Mouse (Mus musculus) hindbrain, embryonic 12.5 days (tissue): ENCODE results near the gene Etl4. TPM values are rescaled to one million over a fixed set of nuclear protein-coding genes. Genes with fewer than 3 reads are reported as not detected.

Experiments
- ATAC-seq: fragments of 200-750 bp; cut with Nextera tagmentation; 2 replicates; pipeline ENCODE4 v1.8.0; 2017; ENCODE audit warnings: moderate TSS enrichment; ENCODE audit not compliant: low FRiP score
- H3K27ac ChIP-seq: fragments of 300-500 bp; sonication (generic); 2 replicates; pipeline ENCODE4 v1.5.1; 2016; ENCODE audit warnings: mild to moderate bottlenecking
- H3K27me3 ChIP-seq: fragments of 300-500 bp; sonication (generic); 2 replicates; pipeline ENCODE4 v1.6.1; 2016; ENCODE audit warnings: mild to moderate bottlenecking
- H3K36me3 ChIP-seq: fragments of 300-500 bp; sonication (generic); 2 replicates; pipeline ENCODE4 v1.6.1; 2016; ENCODE audit warnings: mild to moderate bottlenecking
- H3K4me1 ChIP-seq: fragments of 300-500 bp; sonication (generic); 2 replicates; pipeline ENCODE4 v1.6.1; 2016
- H3K4me2 ChIP-seq: fragments of 300-500 bp; sonication (generic); replicated peaks from 2 replicates; pipeline ENCODE4 v1.6.1; 2016; ENCODE audit warnings: mild to moderate bottlenecking
- H3K4me3 ChIP-seq: fragments of 300-500 bp; sonication (generic); 2 replicates; pipeline ENCODE4 v1.5.1; 2016; ENCODE audit warnings: mild to moderate bottlenecking
- H3K9ac ChIP-seq: fragments of 300-500 bp; sonication (generic); 2 replicates; pipeline ENCODE4 v1.6.1; 2016; ENCODE audit warnings: mild to moderate bottlenecking, moderate library complexity
- H3K9me3 ChIP-seq: fragments of 300-500 bp; sonication (generic); replicated peaks from 2 replicates; pipeline ENCODE4 v1.6.1; 2016; ENCODE audit warnings: mild to moderate bottlenecking
- whole genome bisulfite sequencing: fragments of 180-500 bp; shearing (Covaris S2); methylation state at CpG from one replicate; pipeline ENCODE4 v1.1.7; 2016; 5-methylcytosine and 5-hydroxymethylcytosine counted together
- polyA plus RNA-seq: library from polyadenylated mRNA; unstranded; fragments of >200 nt; fragmentation: Nextera tagmentation; extraction: Ambion mirVana; gene quantifications from 2 replicates; pipeline ENCODE4 v1.2.1, GENCODE M21; 2016

The Etl4 gene
- polyA plus RNA-seq, 1 experiment from 2014 or later, result 18.7 TPM

- H3K9ac ChIP-seq, result no peak overlapping the region
- no peaks in the 10 kb centered on the region for H3K27me3 ChIP-seq
- no peak for ATAC-seq
- no peaks in the 10 kb centered on the region for H3K36me3 ChIP-seq
- no peak overlapping the region for H3K27ac ChIP-seq
- no peaks in the 10 kb centered on the region for H3K4me1 ChIP-seq
- WGBS, result 81% methylated on average over 1 of the region's 1 CpGs
- no peaks in the 10 kb centered on the region for H3K9me3 ChIP-seq
- no peak overlapping the region for H3K4me2 ChIP-seq
- H3K4me3 ChIP-seq, result no peak overlapping the region
These were observed 662.4 kb downstream of the Etl4 start for GRCm38 (mm10) chr2:20571940-20572339.

GRCm38 (mm10) chr2:20580331-20580730 lies 670.8 kb downstream of the Etl4 start:
- ATAC-seq, result no peak
- Histone ChIP-seq H3K4me1 (no peaks in the 10 kb centered on the region), H3K27me3 (no peaks in the 10 kb centered on the region), H3K9me3 (no peaks in the 10 kb centered on the region), H3K4me2 (no peak overlapping the region), H3K4me3 (no peak overlapping the region), H3K36me3 (no peaks in the 10 kb centered on the region), H3K27ac (no peak overlapping the region), H3K9ac (no peak overlapping the region)
- 84% methylated on average over 3 of the region's 3 CpGs for WGBS

- Histone ChIP-seq H3K36me3 (no peaks in the 10 kb centered on the region), H3K9ac (no peak overlapping the region), H3K27me3 (no peaks in the 10 kb centered on the region), H3K4me3 (no peak overlapping the region), H3K4me1 (no peaks in the 10 kb centered on the region), H3K4me2 (no peak overlapping the region), H3K27ac (no peak overlapping the region), H3K9me3 (no peaks in the 10 kb centered on the region; the same call in 1 of the 2 replicates)
- ATAC-seq, result no peak
These were observed 673.5 kb downstream of the Etl4 start for GRCm38 (mm10) chr2:20583032-20583431.

GRCm38 (mm10) chr2:20583562-20584153 lies 674.1 kb downstream of the Etl4 start:
- Histone ChIP-seq H3K36me3 (no peaks in the 10 kb centered on the region), H3K4me2 (no peak overlapping the region), H3K4me3 (no peak overlapping the region), H3K9me3 (no peaks in the 10 kb centered on the region; the same call in 1 of the 2 replicates), H3K27ac (no peak overlapping the region), H3K9ac (no peak overlapping the region), H3K27me3 (no peaks in the 10 kb centered on the region), H3K4me1 (no peaks in the 10 kb centered on the region)
- ATAC-seq, result no peak
- 89% methylated on average over 6 of the region's 6 CpGs for WGBS

GRCm38 (mm10) chr2:20587913-20588312 lies 678.3 kb downstream of the Etl4 start:
- no peak overlapping the region for H3K4me2 ChIP-seq
- H3K27me3 ChIP-seq, result no peaks in the 10 kb centered on the region
- no peak overlapping the region for H3K4me3 ChIP-seq
- no peaks in the 10 kb centered on the region for H3K4me1 ChIP-seq
- no peak overlapping the region for H3K9ac ChIP-seq
- no peaks in the 10 kb centered on the region; the same call in 1 of the 2 replicates for H3K9me3 ChIP-seq
- 97% methylated on average over 2 of the region's 2 CpGs for WGBS
- no peak overlapping the region for H3K27ac ChIP-seq
- no peak for ATAC-seq
- no peaks in the 10 kb centered on the region for H3K36me3 ChIP-seq

- Histone ChIP-seq H3K9ac (no peak overlapping the region), H3K27ac (no peak overlapping the region), H3K27me3 (no peaks in the 10 kb centered on the region), H3K4me1 (no peaks in the 10 kb centered on the region), H3K4me3 (no peak overlapping the region), H3K36me3 (no peaks in the 10 kb centered on the region), H3K4me2 (no peak overlapping the region), H3K9me3 (no peaks in the 10 kb centered on the region; the same call in 1 of the 2 replicates)
- ATAC-seq, result no peak
These were observed 679.1 kb downstream of the Etl4 start for GRCm38 (mm10) chr2:20588631-20589030.

- WGBS, result 87% methylated on average over 2 of the region's 2 CpGs
- H3K9ac ChIP-seq, result no peak overlapping the region
- ATAC-seq, result no peak
- no peak overlapping the region for H3K27ac ChIP-seq
- no peak overlapping the region for H3K4me3 ChIP-seq
- H3K27me3 ChIP-seq, result no peaks in the 10 kb centered on the region
- H3K9me3 ChIP-seq, result no peaks in the 10 kb centered on the region
- no peak overlapping the region for H3K4me2 ChIP-seq
- H3K4me1 ChIP-seq, result no peaks in the 10 kb centered on the region; the same call in 1 of the 2 replicates
- no peaks in the 10 kb centered on the region for H3K36me3 ChIP-seq
These were observed 684.5 kb downstream of the Etl4 start for GRCm38 (mm10) chr2:20594129-20594528.

- Histone ChIP-seq H3K27ac (no peak overlapping the region), H3K9ac (no peak overlapping the region), H3K4me2 (no peak overlapping the region), H3K9me3 (no peaks in the 10 kb centered on the region), H3K27me3 (no peaks in the 10 kb centered on the region), H3K4me1 (no peaks in the 10 kb centered on the region; the same call in 1 of the 2 replicates), H3K4me3 (no peak overlapping the region), H3K36me3 (no peaks in the 10 kb centered on the region)
- no peak for ATAC-seq
- 90% methylated on average over 3 of the region's 3 CpGs for WGBS
These were observed 685.4 kb downstream of the Etl4 start for GRCm38 (mm10) chr2:20595000-20595399.

- Histone ChIP-seq H3K4me1 (no peaks in the 10 kb centered on the region; the same call in 1 of the 2 replicates), H3K4me2 (no peak overlapping the region), H3K27ac (no peak overlapping the region), H3K36me3 (no peaks in the 10 kb centered on the region), H3K27me3 (no peaks in the 10 kb centered on the region), H3K4me3 (no peak overlapping the region), H3K9me3 (no peaks in the 10 kb centered on the region), H3K9ac (no peak overlapping the region)
- 96% methylated on average over 3 of the region's 3 CpGs for WGBS
- no peak for ATAC-seq
These were observed 687.0 kb downstream of the Etl4 start for GRCm38 (mm10) chr2:20596558-20596957.

- Histone ChIP-seq H3K4me2 (no peak overlapping the region), H3K4me1 (no peaks in the 10 kb centered on the region; the same call in 1 of the 2 replicates), H3K27me3 (no peaks in the 10 kb centered on the region), H3K9me3 (no peaks in the 10 kb centered on the region), H3K36me3 (no peaks in the 10 kb centered on the region), H3K9ac (no peak overlapping the region), H3K27ac (no peak overlapping the region), H3K4me3 (no peak overlapping the region)
- WGBS, result 32% methylated on average over 2 of the region's 2 CpGs
- ATAC-seq, result no peak
These were observed 687.6 kb downstream of the Etl4 start for GRCm38 (mm10) chr2:20597193-20597592.

- no peaks in the 10 kb centered on the region for H3K9me3 ChIP-seq
- no peaks in the 10 kb centered on the region for H3K27me3 ChIP-seq
- no peaks in the 10 kb centered on the region for H3K4me1 ChIP-seq
- no peak overlapping the region for H3K4me3 ChIP-seq
- no peak overlapping the region for H3K9ac ChIP-seq
- no peaks in the 10 kb centered on the region for H3K36me3 ChIP-seq
- no peak overlapping the region for H3K27ac ChIP-seq
- WGBS, result 81% methylated on average over 2 of the region's 2 CpGs
- ATAC-seq, result no peak
- no peak overlapping the region for H3K4me2 ChIP-seq
These were observed 693.1 kb downstream of the Etl4 start for GRCm38 (mm10) chr2:20602656-20603055.

GRCm38 (mm10) chr2:20603536-20603935 lies 694.0 kb downstream of the Etl4 start:
- Histone ChIP-seq H3K9ac (no peak overlapping the region), H3K4me2 (no peak overlapping the region), H3K36me3 (no peaks in the 10 kb centered on the region), H3K4me1 (no peaks in the 10 kb centered on the region), H3K4me3 (no peak overlapping the region), H3K9me3 (no peaks in the 10 kb centered on the region), H3K27ac (no peak overlapping the region), H3K27me3 (no peaks in the 10 kb centered on the region)
- 88% methylated on average over 6 of the region's 6 CpGs for WGBS
- no peak for ATAC-seq

GRCm38 (mm10) chr2:20603991-20604390 lies 694.4 kb downstream of the Etl4 start:
- H3K4me3 ChIP-seq, result no peak overlapping the region
- whole genome bisulfite sequencing, result 78% methylated on average over 6 of the region's 6 CpGs
- no peak overlapping the region for H3K4me2 ChIP-seq
- ATAC-seq, result no peak
- no peaks in the 10 kb centered on the region for H3K27me3 ChIP-seq
- no peaks in the 10 kb centered on the region for H3K36me3 ChIP-seq
- no peak overlapping the region for H3K27ac ChIP-seq
- no peak overlapping the region for H3K9ac ChIP-seq
- H3K4me1 ChIP-seq, result no peaks in the 10 kb centered on the region
- no peaks in the 10 kb centered on the region for H3K9me3 ChIP-seq
